Mouse (Mus musculus) forebrain, postnatal 0 days (tissue): Measurements from ENCODE around the gene Fat3. TPM values are rescaled to one million over a fixed set of nuclear protein-coding genes. Genes with fewer than 3 reads are reported as not detected.

Experiments
- ATAC-seq: fragments of 200-750 bp; cut with Nextera tagmentation; 2 replicates; pipeline ENCODE4 v1.8.0; 2017; ENCODE audit warnings: mild to moderate bottlenecking, moderate library complexity
- DNase-seq: peaks from one replicate; pipeline ENCODE4 v3.0.0-alpha.2; 2015
- H3K27ac ChIP-seq: fragments of 300-500 bp; sonication (generic); 2 replicates; pipeline ENCODE4 v1.5.1; 2014; ENCODE audit warnings: low read depth, mild to moderate bottlenecking, antibody characterized with exemption, low read length, moderate library complexity, mixed read lengths
- H3K27me3 ChIP-seq: fragments of 300-500 bp; sonication (generic); 2 replicates; pipeline ENCODE4 v1.6.1; 2014; ENCODE audit warnings: mild to moderate bottlenecking, low read length, mixed read lengths; ENCODE audit not compliant: insufficient read depth
- H3K36me3 ChIP-seq: fragments of 300-500 bp; sonication (generic); 2 replicates; pipeline ENCODE4 v1.6.1; 2014; ENCODE audit warnings: mild to moderate bottlenecking, moderate library complexity; ENCODE audit not compliant: insufficient read depth
- H3K4me1 ChIP-seq: fragments of 300-500 bp; sonication (generic); 2 replicates; pipeline ENCODE4 v1.6.1; 2014; ENCODE audit warnings: antibody characterized with exemption; ENCODE audit not compliant: insufficient read depth
- H3K4me2 ChIP-seq: fragments of 300-500 bp; sonication (generic); 2 replicates; pipeline ENCODE4 v1.6.1; 2014; ENCODE audit warnings: low read depth, mild to moderate bottlenecking, moderate library complexity
- H3K4me3 ChIP-seq: fragments of 300-500 bp; sonication (generic); 2 replicates; pipeline ENCODE4 v1.5.1; 2014; ENCODE audit warnings: low read depth, low read length, mixed read lengths
- H3K9ac ChIP-seq: fragments of 300-500 bp; sonication (generic); 2 replicates; pipeline ENCODE4 v1.6.1; 2014; ENCODE audit warnings: mild to moderate bottlenecking
- H3K9me3 ChIP-seq: fragments of 300-500 bp; sonication (generic); 2 replicates; pipeline ENCODE4 v1.6.1; 2016; ENCODE audit warnings: low read length
- CTCF ChIP-seq: sonication (generic); IDR thresholded peaks from 2 replicates; pipeline ENCODE4 v1.5.1; 2016; ENCODE audit warnings: antibody characterized with exemption, control low read depth, low read depth
- WGBS: fragments of 180-500 bp; shearing (Covaris S2); extraction: QIAGEN DNeasy Blood & Tissue Kit; methylation state at CpG from one replicate; pipeline ENCODE4 v1.1.7; 2014; 5-methylcytosine and 5-hydroxymethylcytosine counted together
- polyA plus RNA-seq: library from polyadenylated mRNA; unstranded; fragments of >200 nt; fragmentation: Nextera tagmentation; extraction: Ambion mirVana; gene quantifications from 2 replicates; pipeline ENCODE4 v1.2.1, GENCODE M21; 2015
- total RNA-seq: library from RNA; depleted of rRNA; stranded (reverse); fragments of >200 nt; gene quantifications from 2 replicates; pipeline ENCODE4 v1.2.3, GENCODE M21; 2014

The Fat3 gene
- total and polyA plus RNA-seq, 2 experiments from 2014 or later: 5.6 to 50.4 TPM

GRCm38 (mm10) chr9:16202296-16202695 is 298.8 kb downstream of the Fat3 start:
- H3K4me1 ChIP-seq: no peaks in the 10 kb centered on the region; the same call in 1 of the 2 replicates
- ATAC-seq: peak; percentile 53
- H3K4me3 ChIP-seq: no peak overlapping the region
- H3K27me3 ChIP-seq: no peaks in the 10 kb centered on the region
- 74% methylated on average over 6 of the region's 6 CpGs for WGBS
- H3K36me3 ChIP-seq: no peaks in the 10 kb centered on the region
- no peak overlapping the region for H3K27ac ChIP-seq
- H3K9me3 ChIP-seq: no peaks in the 10 kb centered on the region
- TF ChIP-seq CTCF: no peak
- DNase-seq: no peak
- no peak overlapping the region for H3K4me2 ChIP-seq
- H3K9ac ChIP-seq: no peak overlapping the region

GRCm38 (mm10) chr9:16200948-16201347 is 300.1 kb downstream of the Fat3 start:
- no peak for DNase-seq
- whole genome bisulfite sequencing: 20% methylated on average over 1 of the region's 1 CpGs

GRCm38 (mm10) chr9:16186461-16186860 is 314.6 kb downstream of the Fat3 start:
- Histone ChIP-seq H3K4me3 (no peak overlapping the region), H3K4me1 (no peaks in the 10 kb centered on the region), H3K4me2 (no peak overlapping the region), H3K27me3 (no peaks in the 10 kb centered on the region), H3K36me3 (no peaks in the 10 kb centered on the region), H3K9me3 (no peaks in the 10 kb centered on the region), H3K27ac (no peak overlapping the region), H3K9ac (no peak overlapping the region)
- TF ChIP-seq CTCF: no peak
- 18% methylated on average over 1 of the region's 1 CpGs for WGBS
- no peak for DNase-seq
- ATAC-seq: no peak

More at GRCm38 (mm10) chr9:16200948-16201347, 300.1 kb downstream of the Fat3 start:
- ATAC-seq: no peak
- no peaks in the 10 kb centered on the region for H3K27me3 ChIP-seq
- H3K36me3 ChIP-seq: no peaks in the 10 kb centered on the region
- H3K27ac ChIP-seq: no peak overlapping the region
- H3K4me3 ChIP-seq: no peak overlapping the region
- no peak overlapping the region for H3K9ac ChIP-seq
- no peak for TF ChIP-seq CTCF
- no peaks in the 10 kb centered on the region; the same call in 1 of the 2 replicates for H3K4me1 ChIP-seq
- H3K4me2 ChIP-seq: no peak overlapping the region
- no peaks in the 10 kb centered on the region for H3K9me3 ChIP-seq

- no peak overlapping the region for H3K4me3 ChIP-seq
- no peaks in the 10 kb centered on the region for H3K9me3 ChIP-seq
- H3K4me1 ChIP-seq: no peaks in the 10 kb centered on the region
- no peak overlapping the region for H3K9ac ChIP-seq
- no peak for TF ChIP-seq CTCF
- 87% methylated on average over 4 of the region's 4 CpGs for WGBS
- no peak overlapping the region for H3K27ac ChIP-seq
- H3K36me3 ChIP-seq: no peaks in the 10 kb centered on the region
- H3K4me2 ChIP-seq: no peak overlapping the region
- H3K27me3 ChIP-seq: no peaks in the 10 kb centered on the region
- ATAC-seq (no peak), DNase-seq (no peak)
Observed at GRCm38 (mm10) chr9:16169238-16169637, 331.8 kb downstream of the Fat3 start.

- no peak overlapping the region for H3K9ac ChIP-seq
- no peak overlapping the region for H3K27ac ChIP-seq
- 49% methylated on average over 2 of the region's 2 CpGs for whole genome bisulfite sequencing
- H3K4me2 ChIP-seq: no peak overlapping the region
- no peak overlapping the region for H3K4me3 ChIP-seq
- H3K9me3 ChIP-seq: no peaks in the 10 kb centered on the region
- ATAC-seq (no peak), DNase-seq (no peak)
- no peak for TF ChIP-seq CTCF
- no peaks in the 10 kb centered on the region for H3K36me3 ChIP-seq
- no peaks in the 10 kb centered on the region for H3K4me1 ChIP-seq
- no peaks in the 10 kb centered on the region for H3K27me3 ChIP-seq
Observed at GRCm38 (mm10) chr9:16168051-16168450, 333.0 kb downstream of the Fat3 start.

- H3K4me2 ChIP-seq: no peak overlapping the region
- H3K9ac ChIP-seq: no peak overlapping the region
- no peak for DNase-seq
- no peak for ATAC-seq
- no peak overlapping the region for H3K4me3 ChIP-seq
- H3K9me3 ChIP-seq: no peaks in the 10 kb centered on the region
- no peaks in the 10 kb centered on the region for H3K36me3 ChIP-seq
- 99% methylated on average over 5 of the region's 5 CpGs for WGBS
- H3K27me3 ChIP-seq: no peaks in the 10 kb centered on the region
- no peak overlapping the region for H3K27ac ChIP-seq
- TF ChIP-seq CTCF: no peak
- no peaks in the 10 kb centered on the region for H3K4me1 ChIP-seq
Observed at GRCm38 (mm10) chr9:16159366-16159765, 341.7 kb downstream of the Fat3 start.

GRCm38 (mm10) chr9:16153580-16153930 is 347.5 kb downstream of the Fat3 start:
- no peak overlapping the region for H3K27ac ChIP-seq
- H3K4me3 ChIP-seq: no peak overlapping the region
- H3K36me3 ChIP-seq: no peaks in the 10 kb centered on the region
- no peaks in the 10 kb centered on the region; the same call in 1 of the 2 replicates for H3K4me1 ChIP-seq
- H3K9me3 ChIP-seq: no peaks in the 10 kb centered on the region
- no peaks in the 10 kb centered on the region for H3K27me3 ChIP-seq
- 57% methylated on average over 3 of the region's 3 CpGs for WGBS
- H3K4me2 ChIP-seq: no peak overlapping the region
- ATAC-seq (no peak), DNase-seq (no peak)
- TF ChIP-seq CTCF: no peak
- H3K9ac ChIP-seq: no peak overlapping the region
